Mouse (Mus musculus) adrenal gland (tissue): ENCODE results near the gene Ptgs1.
"Not testable (repeated sequence)": the region's sequence is repeated elsewhere in the genome, so short reads cannot be mapped to it uniquely, and the experiment has no call there.

ENCODE experiments used
- intact Hi-C: fragments of 180-260 bp; cut with DNase I; formaldehyde crosslinking; loops from one replicate; pipeline ENCODE4 v1.15.1; 2025
- long read RNA-seq, 2 experiments: library from polyadenylated mRNA; unstranded; transcript quantifications; one replicate each; pipeline ENCODE4 v2.0.0; 2020; ENCODE audit warnings: borderline replicate concordance in 1 of 2; ENCODE audit not compliant: insufficient replicate concordance in 1 of 2

The Ptgs1 gene
- long read RNA-seq, experiment 1, transcript Ptgs1-201 (11 exons, 2,867 nt): major isoform, 7 of 7 reads
- long read RNA-seq, experiment 1, partial matches to known transcripts: 0 of 7 reads
- long read RNA-seq, experiment 1, other reads (novel, unspliced or antisense): 0 of 7 reads
- long read RNA-seq, experiment 2, transcript Ptgs1-201 (11 exons, 2,867 nt): major isoform, 7 of 12 reads
- long read RNA-seq, experiment 2, partial matches to known transcripts: 3 of 12 reads
- long read RNA-seq, experiment 2, other reads (novel, unspliced or antisense): 2 of 12 reads

DNA sequence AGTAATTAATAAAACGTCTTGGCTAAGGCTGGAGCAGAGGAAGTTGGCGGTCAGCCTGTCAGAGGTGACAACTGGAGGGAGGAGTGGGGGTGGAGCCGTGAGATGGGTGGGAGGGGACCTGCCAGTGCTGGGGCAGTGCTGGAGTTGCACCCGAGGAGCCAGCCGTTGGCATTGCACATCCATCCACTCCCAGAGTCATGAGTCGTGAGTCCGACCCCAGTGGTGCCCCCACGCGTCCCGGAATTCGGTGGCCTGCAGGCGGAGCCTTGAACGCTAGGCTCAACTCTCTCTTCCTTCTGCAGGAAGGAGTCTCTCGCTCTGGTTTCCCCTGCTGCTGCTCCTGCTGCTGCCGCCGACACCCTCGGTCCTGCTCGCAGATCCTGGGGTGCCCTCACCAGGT lies at the start of gene Ptgs1:
TSS of gene Ptgs1 (plus strand) at position 61 of the 400 bp plus-strand sequence.
- intact Hi-C loops: no loop called here

DNA sequence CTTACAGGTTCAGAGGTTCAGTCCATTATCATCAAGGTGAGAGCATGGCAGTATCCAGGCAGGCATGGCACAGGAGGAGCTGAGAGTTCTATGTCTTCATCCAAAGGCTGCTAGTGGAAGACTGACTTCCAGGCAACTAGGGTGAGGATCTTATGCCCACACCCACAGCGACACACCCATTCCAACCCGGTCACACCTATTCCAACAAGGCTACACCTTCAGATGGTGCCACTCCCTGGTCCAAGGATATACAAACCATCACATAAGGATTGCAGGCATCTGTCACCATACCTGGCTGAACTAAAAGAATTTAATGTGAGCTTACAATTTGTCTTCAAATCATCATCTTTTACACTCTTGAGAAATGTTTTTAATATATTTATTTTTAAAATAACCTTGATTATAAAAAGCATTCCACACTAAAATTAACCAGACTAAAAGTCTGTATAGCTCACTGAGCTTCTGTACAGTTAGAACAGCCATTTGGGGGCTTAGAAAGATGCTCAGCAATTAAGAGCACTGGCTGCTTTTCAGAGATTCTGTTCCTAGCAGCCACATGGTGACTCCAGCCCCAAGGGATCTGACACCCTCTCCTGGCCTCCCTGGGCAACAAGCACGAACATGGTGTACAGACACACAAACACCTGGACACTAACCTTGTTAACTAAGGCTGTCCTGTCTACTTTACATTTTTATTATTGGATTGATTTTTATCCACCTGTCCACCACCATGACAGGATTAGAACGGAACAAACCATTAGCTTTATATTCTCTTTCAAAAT lies 48.4 kb upstream of the Ptgs1 start:
- intact Hi-C loops: not testable (repeated sequence)

- intact Hi-C loops: no loop called here
These were observed 46.9 kb upstream of the Ptgs1 start for GRCm38 (mm10) chr2:36183278-36183677.

DNA sequence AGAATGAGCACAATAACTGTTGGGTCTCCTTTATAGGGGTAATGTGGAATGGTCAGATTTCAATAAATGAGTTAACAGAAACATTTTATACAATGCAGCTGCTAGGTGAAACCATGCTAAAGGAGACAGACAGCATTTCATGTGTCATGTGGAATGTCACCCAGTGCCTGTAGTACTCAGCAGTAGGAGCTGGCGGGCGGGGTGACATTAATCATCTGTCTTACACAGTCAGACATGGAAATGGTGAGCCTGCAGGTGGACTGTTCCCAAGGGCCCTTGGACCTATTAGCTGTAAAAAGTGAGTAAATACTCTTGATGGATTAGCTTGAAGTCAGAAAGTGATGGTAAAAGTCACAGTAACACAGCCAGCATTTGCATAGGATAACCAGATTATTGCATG lies 46.0 kb upstream of the Ptgs1 start:
- intact Hi-C loops: no loop called here

GRCm38 (mm10) chr2:36184876-36185275 lies 45.4 kb upstream of the Ptgs1 start:
- intact Hi-C loops: no loop called here

DNA sequence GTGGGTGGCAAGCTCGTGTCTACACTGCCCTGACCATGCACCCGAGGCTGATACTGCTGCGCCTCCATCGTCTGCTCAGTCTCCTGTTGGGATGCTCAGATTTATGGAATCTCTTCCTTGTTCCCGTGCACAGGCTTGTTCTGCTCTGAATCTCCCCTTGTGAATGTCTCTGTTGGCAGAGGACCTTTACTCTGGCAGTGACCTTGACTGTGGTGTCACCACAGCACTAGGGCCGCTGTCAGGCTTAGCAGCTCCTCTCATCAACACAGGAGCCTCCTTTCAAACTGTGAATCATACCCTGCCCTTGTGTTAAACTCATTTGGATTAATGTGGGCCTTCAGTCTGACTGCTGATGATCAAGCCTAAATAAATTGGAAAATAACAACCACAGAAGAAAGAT lies 41.0 kb upstream of the Ptgs1 start:
- intact Hi-C loops: not testable (repeated sequence)

- intact Hi-C loops: no loop called here
These were observed 38.9 kb upstream of the Ptgs1 start for GRCm38 (mm10) chr2:36191098-36191941.

- intact Hi-C loops: no loop called here
These were observed 33.2 kb upstream of the Ptgs1 start for GRCm38 (mm10) chr2:36197021-36197420.

GRCm38 (mm10) chr2:36197919-36198881 lies 32.0 kb upstream of the Ptgs1 start:
- intact Hi-C loops: no loop called here

GRCm38 (mm10) chr2:36198882-36199262 lies 31.4 kb upstream of the Ptgs1 start:
- intact Hi-C loops: no loop called here

DNA sequence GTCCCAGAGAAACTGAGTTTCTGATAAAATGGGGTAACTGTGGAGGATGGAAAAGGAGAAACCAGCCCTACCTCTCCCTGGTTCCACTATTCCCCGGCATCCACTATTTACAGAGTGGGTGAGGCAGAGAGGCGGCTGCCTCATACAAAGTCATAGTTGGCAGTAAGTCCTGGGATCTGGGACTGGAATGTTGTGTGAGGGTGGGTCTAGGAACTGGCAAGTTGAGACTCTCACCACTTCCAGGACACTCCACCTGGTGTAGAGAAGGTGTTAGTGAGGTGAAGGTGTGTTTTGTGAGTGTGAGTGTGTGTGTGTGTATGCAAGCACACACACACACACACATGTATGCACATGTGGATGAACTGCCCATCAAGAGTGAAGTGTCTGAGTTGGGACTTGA lies 29.4 kb upstream of the Ptgs1 start:
- intact Hi-C loops: no loop called here

GRCm38 (mm10) chr2:36201756-36202610 lies 28.2 kb upstream of the Ptgs1 start:
- intact Hi-C loops: no loop called here

- intact Hi-C loops: no loop called here
These were observed 27.7 kb upstream of the Ptgs1 start for GRCm38 (mm10) chr2:36202611-36202880.

- intact Hi-C loops: no loop called here
These were observed 27.0 kb upstream of the Ptgs1 start for GRCm38 (mm10) chr2:36203011-36203825.

DNA sequence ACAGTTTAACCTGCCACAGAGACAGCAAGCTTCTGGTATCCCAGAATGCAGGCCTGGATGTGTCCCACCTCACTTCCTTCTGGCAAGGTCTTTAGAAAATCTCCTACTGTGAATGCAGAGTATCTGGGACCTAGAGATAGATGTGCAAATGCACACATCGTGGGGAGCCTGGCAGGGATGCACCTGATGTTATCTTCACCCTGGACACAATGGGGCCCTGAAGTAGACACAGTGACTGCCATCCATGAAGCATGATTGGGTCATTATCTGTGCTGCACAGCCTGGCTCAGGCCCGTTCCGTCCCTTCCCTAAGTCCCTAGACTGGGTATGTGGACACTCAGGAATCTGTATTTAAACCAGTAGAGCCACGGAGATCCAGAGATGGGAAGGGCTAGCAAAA lies 25.6 kb upstream of the Ptgs1 start:
- intact Hi-C loops: no loop called here

DNA sequence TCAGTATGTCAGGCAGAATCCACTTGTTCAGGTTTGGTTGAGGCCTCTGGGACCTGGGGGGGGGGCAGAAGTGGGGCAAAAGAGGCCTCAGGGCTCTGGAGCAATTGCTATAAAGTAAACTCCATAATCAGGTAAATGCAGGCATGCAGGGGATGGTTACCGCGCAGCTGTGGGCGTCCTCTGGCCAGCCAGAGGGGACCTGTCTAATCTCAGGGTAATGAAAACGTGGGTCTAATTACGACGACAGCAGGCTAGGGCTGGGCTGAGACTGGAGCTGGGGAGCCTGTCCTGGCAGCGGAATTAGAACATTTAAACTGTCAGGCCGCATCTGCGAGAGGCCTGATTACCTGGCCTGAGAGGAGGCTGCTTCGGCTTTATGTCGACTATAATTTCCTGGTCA lies 23.2 kb upstream of the Ptgs1 start:
- intact Hi-C loops: no loop called here

GRCm38 (mm10) chr2:36210796-36211195 lies 19.4 kb upstream of the Ptgs1 start:
- intact Hi-C loops: loop anchor here (5.0 kb wide), 2 partner anchors 67 to 73 kb away; partner anchors contain the start of genes Mrrf and Rbm18

DNA sequence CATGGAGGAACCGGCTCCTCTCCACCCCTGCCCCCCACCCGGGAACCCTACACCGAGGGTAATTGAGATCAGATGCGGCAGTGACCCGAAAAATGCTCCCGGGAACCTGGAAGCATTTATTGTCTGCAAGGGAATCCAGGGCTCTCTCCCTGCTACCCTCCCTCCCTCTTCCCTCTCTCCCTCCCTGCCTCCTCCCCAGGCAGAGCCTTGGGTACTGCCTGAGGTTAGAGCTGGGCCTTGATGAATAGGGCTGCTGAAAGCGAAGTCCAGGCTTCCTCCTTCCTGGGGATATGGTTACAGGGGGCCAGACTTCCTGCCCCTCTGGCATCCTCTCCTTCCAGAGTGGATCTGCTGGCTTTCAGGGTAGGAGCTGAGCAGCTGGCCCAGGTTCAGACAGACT lies 18.4 kb upstream of the Ptgs1 start:
- intact Hi-C loops: loop anchor here (5.0 kb wide), 2 partner anchors 66 to 74 kb away; partner anchors contain the start of genes Mrrf and Rbm18

DNA sequence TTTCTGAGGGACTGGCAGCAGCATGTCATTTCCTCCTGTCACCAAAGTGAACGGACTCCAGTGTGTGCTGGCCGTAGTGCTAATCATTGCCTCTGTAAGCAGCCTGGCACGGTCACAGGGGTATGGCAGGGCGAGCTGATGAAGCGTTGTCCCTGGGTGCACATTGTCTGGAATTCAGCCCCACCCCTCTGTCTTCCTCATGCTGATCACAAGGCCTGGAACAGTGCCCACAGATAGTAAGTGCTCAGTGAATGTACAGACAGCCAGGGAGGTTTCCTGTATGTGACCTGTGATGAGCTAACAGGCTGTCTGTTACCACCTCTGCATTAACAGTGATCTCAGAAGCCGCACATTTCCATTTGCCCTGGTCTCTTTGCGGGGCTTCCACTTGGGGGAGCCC lies 17.1 kb upstream of the Ptgs1 start:
- intact Hi-C loops: loop anchor here (5.0 kb wide), 2 partner anchors 64 to 76 kb away; partner anchors contain the start of genes Mrrf and Rbm18
